Comparison of ENCODE assay signal across 29 mouse cellular contexts in the genomic region with DNA sequence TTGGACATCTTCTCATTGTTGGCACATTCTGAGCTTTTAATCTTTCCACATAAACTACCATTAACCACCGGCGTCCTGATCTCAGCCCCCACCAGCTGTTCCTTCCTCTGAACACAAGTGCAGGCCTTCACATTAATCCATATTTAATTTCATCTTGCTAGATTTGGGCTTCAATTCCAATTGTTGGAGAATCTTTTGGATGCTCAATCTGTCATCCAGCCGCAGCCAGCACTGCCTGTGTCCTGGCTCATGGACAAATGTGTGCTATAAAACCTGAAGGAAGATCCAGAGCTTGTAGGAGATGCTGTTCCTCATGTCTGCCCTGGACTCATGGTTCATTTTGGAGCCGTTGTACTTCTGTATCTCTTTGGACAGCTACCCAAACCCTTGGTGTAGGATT.
DNase-seq lines count a peak whose midpoint lies in the region; ATAC-seq and TF ChIP-seq lines count a peak whose summit lies in the region.
"Had no signal": no experiment of that assay in that cellular context is flagged by ENCODE, and none has a peak within 500 bp of the region (broad histone marks: within the 10 kb centered on the region; RNA-seq: fewer than 3 reads in every experiment).

No protein-coding gene starts in this region.

- DNase-seq in cerebellum, postnatal 14 days: peak; percentile 17 to 26
- no peak for DNase-seq in cerebellum, postnatal 36 days
- peak; percentile 16 for DNase-seq in layer of hippocampus, adult 11-12 months (ENCODE audit: low spot score)
- no peak for DNase-seq in layer of hippocampus, postnatal 36 days
- peak; percentile 37 for DNase-seq in midbrain, postnatal 0 days (ENCODE audit: low spot score)
- DNase-seq in midbrain, embryonic 11.5 days (ENCODE audit: low spot score, missing footprints): no peak
- DNase-seq in frontal cortex, adult 2 months (ENCODE audit: extremely low spot score in 1 of 2, low spot score in 1 of 2): no peak
- DNase-seq: adrenal gland, postnatal 10 days; adrenal gland, postnatal 36 days; B cell, adult 2 months; cerebellum, adult 11-12 months; cerebellum, adult 8-10 months; cerebellum, postnatal 25 days; embryo, embryonic 11 days; forebrain, postnatal 0 days; gastrocnemius, postnatal 25 days; heart, adult 18-20 months; heart, postnatal 10 days; heart, postnatal 36 days had no signal

- no peaks in the 10 kb centered on the region for H3K36me3 ChIP-seq in midbrain, postnatal 0 days (ENCODE audit: insufficient read depth, low read length)
- no peaks in the 10 kb centered on the region for H3K36me3 ChIP-seq in midbrain, embryonic 11.5 days (ENCODE audit: control insufficient read depth, insufficient read depth, low read length)
- H3K36me3 ChIP-seq: embryonic facial prominence, embryonic 10.5 days; embryonic facial prominence, embryonic 13.5 days; G1E; heart, embryonic 12.5 days; heart, embryonic 15.5 days; hindbrain, embryonic 10.5 days had no signal

- TF ChIP-seq CTCF in midbrain, postnatal 0 days (IDR thresholded peaks at IDR 0.05): no peak

- no peak overlapping the region for H3K27ac ChIP-seq in midbrain, postnatal 0 days (ENCODE audit: low read depth, low read length)
- H3K27ac ChIP-seq in midbrain, embryonic 11.5 days (ENCODE audit: low read depth, low read length): no peak overlapping the region
- H3K27ac ChIP-seq: embryonic facial prominence, embryonic 10.5 days; embryonic facial prominence, embryonic 13.5 days; heart, embryonic 15.5 days; hindbrain, embryonic 10.5 days; hindbrain, embryonic 14.5 days had no signal

- no peaks in the 10 kb centered on the region for H3K9me3 ChIP-seq in midbrain, postnatal 0 days (ENCODE audit: low read length)
- H3K9me3 ChIP-seq in midbrain, embryonic 11.5 days (ENCODE audit: control insufficient read depth, low read length): no peaks in the 10 kb centered on the region
- H3K9me3 ChIP-seq: embryonic facial prominence, embryonic 10.5 days; embryonic facial prominence, embryonic 13.5 days; G1E; heart, embryonic 12.5 days; heart, embryonic 15.5 days; hindbrain, embryonic 10.5 days had no signal

- no peak for ATAC-seq in midbrain, postnatal 0 days (ENCODE audit: low FRiP score)
- no peak for ATAC-seq in midbrain, embryonic 11.5 days (ENCODE audit: low FRiP score)
- ATAC-seq: forebrain, embryonic 14.5 days; forebrain, postnatal 0 days; Patski had no signal

- WGBS in midbrain, postnatal 0 days: 79% methylated on average over 4 of the region's 4 CpGs
- WGBS in midbrain, embryonic 11.5 days: 85% methylated on average over 4 of the region's 4 CpGs

- H3K4me1 ChIP-seq in midbrain, postnatal 0 days (ENCODE audit: insufficient read depth, low read length): no peaks in the 10 kb centered on the region
- no peaks in the 10 kb centered on the region for H3K4me1 ChIP-seq in midbrain, embryonic 11.5 days (ENCODE audit: control insufficient read depth, insufficient read depth, low read length)
- H3K4me1 ChIP-seq: heart, embryonic 12.5 days; heart, embryonic 15.5 days had no signal

- no peak overlapping the region for H3K9ac ChIP-seq in midbrain, postnatal 0 days (replicated peaks; ENCODE audit: low read length, poor library complexity, severe bottlenecking)
- no peak overlapping the region for H3K9ac ChIP-seq in midbrain, embryonic 11.5 days (ENCODE audit: low read length)
- H3K9ac ChIP-seq: embryonic facial prominence, embryonic 13.5 days; forebrain, postnatal 0 days; heart, embryonic 12.5 days; heart, embryonic 15.5 days; hindbrain, embryonic 14.5 days had no signal

- no peaks in the 10 kb centered on the region for H3K27me3 ChIP-seq in midbrain, postnatal 0 days (ENCODE audit: insufficient read depth, low read length)
- H3K27me3 ChIP-seq in midbrain, embryonic 11.5 days (ENCODE audit: control insufficient read depth, insufficient read depth, low read length): no peaks in the 10 kb centered on the region

- H3K4me2 ChIP-seq in midbrain, postnatal 0 days (ENCODE audit: low read depth, low read length, poor library complexity, severe bottlenecking): no peak overlapping the region
- no peak overlapping the region for H3K4me2 ChIP-seq in midbrain, embryonic 11.5 days
- H3K4me2 ChIP-seq: embryonic facial prominence, embryonic 13.5 days; heart, embryonic 12.5 days; heart, embryonic 15.5 days; hindbrain, embryonic 14.5 days had no signal

- no peak overlapping the region for H3K4me3 ChIP-seq in midbrain, postnatal 0 days (ENCODE audit: low read depth, low read length)
- H3K4me3 ChIP-seq in midbrain, embryonic 11.5 days (ENCODE audit: low read depth, low read length): no peak overlapping the region
- H3K4me3 ChIP-seq: embryonic facial prominence, embryonic 10.5 days; embryonic facial prominence, embryonic 13.5 days; erythroblast, embryonic 14.5 days; heart, embryonic 12.5 days; heart, embryonic 15.5 days; hindbrain, embryonic 10.5 days had no signal

Comparison
In these comparisons a context has a peak if more than half of its experiments do, and no peak if none do; other contexts are left out.
1. DNase-seq: peak in cerebellum, postnatal 14 days (2 of 2), layer of hippocampus, adult 11-12 months (single experiment) and midbrain, postnatal 0 days (single experiment); none in cerebellum, postnatal 36 days (0 of 2), layer of hippocampus, postnatal 36 days (0 of 2), midbrain, embryonic 11.5 days (single experiment) and frontal cortex, adult 2 months (0 of 2).